Mouse (Mus musculus): Measurements from ENCODE around the gene Serpini2. TPM values are rescaled to one million over a fixed set of nuclear protein-coding genes. Genes with fewer than 3 reads are reported as not detected.
"Not testable (repeated sequence)": the region's sequence is repeated elsewhere in the genome, so short reads cannot be mapped to it uniquely, and the experiment has no call there.

Serpini2 gene
- polyA plus RNA-seq (2016; fragmentation: Nextera tagmentation; extraction: Ambion mirVana), result not detected in 2 replicates

DNA sequence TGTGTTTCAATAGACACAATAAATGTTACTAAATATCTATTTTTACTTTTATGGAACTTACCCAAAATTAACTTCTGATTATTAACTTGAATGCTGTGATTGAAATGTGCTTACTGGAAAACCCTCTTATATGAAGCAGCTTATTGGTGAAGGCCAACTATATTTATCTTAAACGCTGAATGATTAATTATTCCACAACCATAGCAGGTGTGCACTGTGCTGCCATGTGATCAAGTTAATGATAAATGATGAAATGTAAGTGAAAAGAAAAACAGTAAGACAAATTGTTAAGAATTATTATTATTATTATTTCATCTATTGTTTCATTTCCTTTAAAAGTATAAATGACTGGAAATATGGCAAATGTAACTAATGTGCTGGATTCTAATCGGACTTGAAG, at the start of gene Serpini2:
Gene Serpini2, minus strand, starts transcription at position 101 of the 400 bp plus-strand sequence.
- no peaks in the 10 kb centered on the region for H3K4me1 ChIP-seq
- H3K27me3 ChIP-seq (ENCODE audit: low read depth, poor library complexity, severe bottlenecking), result no peaks in the 10 kb centered on the region
- 92% methylated on average over 2 of the region's 2 CpGs for WGBS
- H3K9me3 ChIP-seq (replicated peaks), result no peaks in the 10 kb centered on the region
- H3K4me3 ChIP-seq, result no peak within 1 kb of the TSS
- H3K27ac ChIP-seq, result no peak within 1 kb of the TSS
- DNase-seq (ENCODE audit: low spot score), result no peak
- no peaks in the 10 kb centered on the region for H3K36me3 ChIP-seq

DNA sequence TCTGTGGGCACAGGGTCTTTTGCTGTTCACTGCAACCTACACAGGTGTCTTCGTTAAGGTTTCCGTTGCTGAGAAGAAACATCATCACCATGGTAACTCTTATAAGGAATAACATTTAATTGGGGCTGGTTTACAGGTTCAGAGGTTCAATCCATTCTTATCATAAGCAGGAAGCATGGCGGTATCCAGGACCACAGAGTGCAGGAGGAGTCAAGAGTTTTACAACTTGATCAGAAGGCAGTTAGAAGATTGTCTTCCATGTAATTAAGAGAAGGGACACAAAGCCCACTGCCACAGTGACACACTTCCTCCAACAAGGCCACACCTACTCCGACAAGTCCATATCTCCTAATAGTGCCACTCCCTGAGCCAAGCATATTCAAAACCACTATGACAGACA, 39.0 kb upstream of the Serpini2 start:
- WGBS, result 91% methylated on average over 4 of the region's 4 CpGs
- H3K27ac ChIP-seq, result no peak overlapping the region
- no peak for DNase-seq (ENCODE audit: low spot score)
- H3K4me3 ChIP-seq, result no peak overlapping the region
- no peaks in the 10 kb centered on the region for H3K9me3 ChIP-seq (replicated peaks)
- no peaks in the 10 kb centered on the region for H3K36me3 ChIP-seq
- no peaks in the 10 kb centered on the region for H3K4me1 ChIP-seq
- H3K27me3 ChIP-seq (ENCODE audit: low read depth, poor library complexity, severe bottlenecking), result no peaks in the 10 kb centered on the region

GRCm38 (mm10) chr3:75308228-75308627, 38.4 kb upstream of the Serpini2 start:
- H3K4me1 ChIP-seq, result no peaks in the 10 kb centered on the region
- DNase-seq (ENCODE audit: low spot score), result no peak
- H3K9me3 ChIP-seq (replicated peaks), result no peaks in the 10 kb centered on the region
- H3K27me3 ChIP-seq (ENCODE audit: low read depth, poor library complexity, severe bottlenecking), result no peaks in the 10 kb centered on the region
- H3K36me3 ChIP-seq, result no peaks in the 10 kb centered on the region
- WGBS, result 73% methylated on average over 3 of the region's 3 CpGs
- H3K4me3 ChIP-seq, result no peak overlapping the region
- no peak overlapping the region for H3K27ac ChIP-seq

GRCm38 (mm10) chr3:75305584-75305983, 35.7 kb upstream of the Serpini2 start:
- DNase-seq (ENCODE audit: low spot score), result no peak
- Histone ChIP-seq H3K36me3 (no peaks in the 10 kb centered on the region), H3K27ac (no peak overlapping the region), H3K9me3 (replicated peaks) (no peaks in the 10 kb centered on the region), H3K4me3 (no peak overlapping the region), H3K27me3 (ENCODE audit: low read depth, poor library complexity, severe bottlenecking) (no peaks in the 10 kb centered on the region), H3K4me1 (no peaks in the 10 kb centered on the region)
- 92% methylated on average over 3 of the region's 3 CpGs for WGBS

- WGBS, result 97% methylated on average over 5 of the region's 5 CpGs
- no peaks in the 10 kb centered on the region for H3K9me3 ChIP-seq (replicated peaks)
- H3K4me3 ChIP-seq, result no peak overlapping the region
- H3K27ac ChIP-seq, result no peak overlapping the region
- H3K36me3 ChIP-seq, result no peaks in the 10 kb centered on the region
- DNase-seq (ENCODE audit: low spot score), result no peak
- H3K4me1 ChIP-seq, result no peaks in the 10 kb centered on the region
- no peaks in the 10 kb centered on the region for H3K27me3 ChIP-seq (ENCODE audit: low read depth, poor library complexity, severe bottlenecking)
These were observed 34.7 kb upstream of the Serpini2 start for GRCm38 (mm10) chr3:75304621-75305020.

- H3K4me3 ChIP-seq, result no peak overlapping the region
- no peak overlapping the region for H3K27ac ChIP-seq
- H3K27me3 ChIP-seq (ENCODE audit: low read depth, poor library complexity, severe bottlenecking), result no peaks in the 10 kb centered on the region
- DNase-seq (ENCODE audit: low spot score), result no peak
- H3K36me3 ChIP-seq, result no peaks in the 10 kb centered on the region
- no peaks in the 10 kb centered on the region for H3K9me3 ChIP-seq (replicated peaks)
- no peaks in the 10 kb centered on the region for H3K4me1 ChIP-seq
- 96% methylated on average over 2 of the region's 2 CpGs for WGBS
These were observed 31.2 kb upstream of the Serpini2 start for GRCm38 (mm10) chr3:75301072-75301471.

- H3K27ac ChIP-seq; H3K36me3 ChIP-seq; H3K4me1 ChIP-seq; H3K27me3 ChIP-seq (ENCODE audit: low read depth, poor library complexity, severe bottlenecking); H3K9me3 ChIP-seq (replicated peaks); DNase-seq (ENCODE audit: low spot score); H3K4me3 ChIP-seq: not testable (repeated sequence)
- WGBS, result 94% methylated on average over 1 of the region's 1 CpGs
These were observed 29.6 kb upstream of the Serpini2 start for GRCm38 (mm10) chr3:75299464-75299863.

- DNase-seq (ENCODE audit: low spot score), result no peak
- Histone ChIP-seq H3K27me3 (ENCODE audit: low read depth, poor library complexity, severe bottlenecking) (no peaks in the 10 kb centered on the region), H3K4me3 (no peak overlapping the region), H3K4me1 (no peaks in the 10 kb centered on the region), H3K27ac (no peak overlapping the region), H3K36me3 (no peaks in the 10 kb centered on the region), H3K9me3 (replicated peaks) (no peaks in the 10 kb centered on the region)
- 75% methylated on average over 3 of the region's 3 CpGs for WGBS
These were observed 27.9 kb upstream of the Serpini2 start for GRCm38 (mm10) chr3:75297758-75298111.

- H3K27ac ChIP-seq, result no peak overlapping the region
- no peaks in the 10 kb centered on the region for H3K27me3 ChIP-seq (ENCODE audit: low read depth, poor library complexity, severe bottlenecking)
- H3K9me3 ChIP-seq (replicated peaks), result no peaks in the 10 kb centered on the region
- WGBS, result 87% methylated on average over 2 of the region's 2 CpGs
- no peaks in the 10 kb centered on the region for H3K4me1 ChIP-seq
- H3K36me3 ChIP-seq, result no peaks in the 10 kb centered on the region
- no peak for DNase-seq (ENCODE audit: low spot score)
- no peak overlapping the region for H3K4me3 ChIP-seq
These were observed 27.3 kb upstream of the Serpini2 start for GRCm38 (mm10) chr3:75297026-75297757.

GRCm38 (mm10) chr3:75293243-75293642, 23.4 kb upstream of the Serpini2 start:
- no peak for DNase-seq (ENCODE audit: low spot score)
- H3K4me3 ChIP-seq, result no peak overlapping the region
- H3K27ac ChIP-seq, result no peak overlapping the region
- 87% methylated on average over 2 of the region's 2 CpGs for WGBS
- no peaks in the 10 kb centered on the region for H3K36me3 ChIP-seq
- H3K4me1 ChIP-seq, result no peaks in the 10 kb centered on the region
- no peaks in the 10 kb centered on the region for H3K9me3 ChIP-seq (replicated peaks)
- no peaks in the 10 kb centered on the region for H3K27me3 ChIP-seq (ENCODE audit: low read depth, poor library complexity, severe bottlenecking)

GRCm38 (mm10) chr3:75277455-75277854, 7.6 kb upstream of the Serpini2 start:
- Histone ChIP-seq H3K9me3 (replicated peaks) (no peaks in the 10 kb centered on the region), H3K27ac (no peak overlapping the region), H3K36me3 (no peaks in the 10 kb centered on the region), H3K4me1 (no peaks in the 10 kb centered on the region), H3K4me3 (no peak overlapping the region), H3K27me3 (ENCODE audit: low read depth, poor library complexity, severe bottlenecking) (no peaks in the 10 kb centered on the region)
- DNase-seq (ENCODE audit: low spot score), result no peak
- WGBS, result 89% methylated on average over 4 of the region's 4 CpGs

DNA sequence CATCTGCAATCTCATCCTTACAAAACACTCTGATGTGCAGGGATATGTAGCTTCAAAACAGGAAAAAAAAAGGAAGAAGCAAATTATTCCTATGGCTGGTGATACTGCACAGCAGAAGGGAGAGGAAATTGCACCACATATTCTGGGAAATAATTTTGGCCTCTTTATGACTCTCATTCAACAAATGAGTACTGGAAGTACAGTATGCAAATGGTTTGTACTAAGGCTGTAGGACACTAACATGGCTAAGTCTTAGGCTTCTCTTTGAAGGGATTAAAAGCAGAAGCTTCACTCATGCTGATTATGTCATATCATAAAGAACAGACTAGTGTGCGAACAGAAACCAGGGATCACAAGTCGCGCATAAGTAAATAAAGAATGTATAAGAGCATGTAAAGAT, 6.6 kb upstream of the Serpini2 start:
- DNase-seq (ENCODE audit: low spot score), result no peak
- 89% methylated on average over 3 of the region's 3 CpGs for WGBS

GRCm38 (mm10) chr3:75275127-75275526, 5.2 kb upstream of the Serpini2 start:
- Histone ChIP-seq H3K36me3 (no peaks in the 10 kb centered on the region), H3K27ac (no peak overlapping the region), H3K9me3 (replicated peaks) (no peaks in the 10 kb centered on the region), H3K4me3 (no peak overlapping the region), H3K27me3 (ENCODE audit: low read depth, poor library complexity, severe bottlenecking) (no peaks in the 10 kb centered on the region), H3K4me1 (no peaks in the 10 kb centered on the region)
- no peak for DNase-seq (ENCODE audit: low spot score)

More for the DNA sequence above, 6.6 kb upstream of the Serpini2 start:
- no peak overlapping the region for H3K4me3 ChIP-seq
- no peaks in the 10 kb centered on the region for H3K27me3 ChIP-seq (ENCODE audit: low read depth, poor library complexity, severe bottlenecking)
- H3K4me1 ChIP-seq, result no peaks in the 10 kb centered on the region
- H3K9me3 ChIP-seq (replicated peaks), result no peaks in the 10 kb centered on the region
- no peaks in the 10 kb centered on the region for H3K36me3 ChIP-seq
- no peak overlapping the region for H3K27ac ChIP-seq

DNA sequence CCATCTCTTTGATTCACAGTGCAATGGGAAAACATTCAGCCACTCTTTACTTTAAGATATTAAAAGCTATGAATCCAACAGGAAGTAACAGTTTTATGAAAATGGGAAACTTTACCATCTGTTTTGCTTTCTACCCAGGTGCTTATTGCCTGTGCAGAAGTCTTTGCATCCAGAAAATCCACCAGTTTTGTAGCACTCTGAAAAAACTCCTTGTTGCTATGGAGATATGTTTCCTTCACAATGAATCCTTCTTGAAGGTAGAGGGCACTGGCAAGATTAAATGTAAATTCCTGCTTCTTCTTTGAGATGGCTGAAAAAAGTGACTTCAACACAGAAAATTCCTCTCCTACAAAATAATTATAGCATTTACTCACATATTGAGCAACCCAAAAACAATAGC, 10.5 kb downstream of the Serpini2 start:
- DNase-seq (ENCODE audit: low spot score), result no peak
- Histone ChIP-seq H3K4me1 (no peaks in the 10 kb centered on the region), H3K4me3 (no peak overlapping the region), H3K27me3 (ENCODE audit: low read depth, poor library complexity, severe bottlenecking) (no peaks in the 10 kb centered on the region), H3K9me3 (replicated peaks) (no peaks in the 10 kb centered on the region), H3K27ac (no peak overlapping the region), H3K36me3 (no peaks in the 10 kb centered on the region)
